Mouse (Mus musculus) gastrocnemius, adult 2 months (tissue): Measurements from ENCODE around the gene Zfp655. TPM values are rescaled to one million over a fixed set of nuclear protein-coding genes. Genes with fewer than 3 reads are reported as not detected.
"Not testable (repeated sequence)": the region's sequence is repeated elsewhere in the genome, so short reads cannot be mapped to it uniquely, and the experiment has no call there.

ENCODE experiments used
- DNase-seq: peaks from one replicate; pipeline ENCODE4 v3.0.0; 2022
- H3K27ac ChIP-seq: fragments of 200-600 bp; 2 replicates; pipeline ENCODE4 v1.8.1; 2022; ENCODE audit warnings: mild to moderate bottlenecking
- H3K4me3 ChIP-seq: fragments of 200-600 bp; 2 replicates; pipeline ENCODE4 v1.8.1; 2022; ENCODE audit warnings: mild to moderate bottlenecking, moderate library complexity
- CTCF ChIP-seq: fragments of 200-600 bp; IDR thresholded peaks from 2 replicates; pipeline ENCODE4 v1.8.1; 2022; ENCODE audit warnings: antibody characterized with exemption, mild to moderate bottlenecking, moderate library complexity
- intact Hi-C: fragments of 180-260 bp; cut with DNase I; formaldehyde crosslinking; loops from one replicate; pipeline ENCODE4 v1.15.1; 2025
- total RNA-seq, 2 experiments: library from RNA; stranded (reverse); gene quantifications; 2 replicates each; pipeline ENCODE4 v1.2.3; 2021

Gene Zfp655
- total RNA-seq, 2 experiments from 2014 or later = 14.3 to 15.2 TPM

- TF ChIP-seq CTCF = no peak
- Histone ChIP-seq H3K27ac (no peak overlapping the region), H3K4me3 (no peak overlapping the region)
- DNase-seq = no peak
- intact Hi-C loops = no loop called here
Observed at GRCm38 (mm10) chr5:145207385-145207784, 24.1 kb upstream of the Zfp655 start.

GRCm38 (mm10) chr5:145207954-145208353, 23.6 kb upstream of the Zfp655 start:
- intact Hi-C loops = no loop called here
- no peak overlapping the region for H3K4me3 ChIP-seq
- no peak for DNase-seq
- no peak for TF ChIP-seq CTCF
- no peak overlapping the region for H3K27ac ChIP-seq

- DNase-seq, intact Hi-C loops, H3K27ac ChIP-seq, H3K4me3 ChIP-seq: not testable (repeated sequence)
Observed at GRCm38 (mm10) chr5:145208391-145208790, 23.1 kb upstream of the Zfp655 start.

GRCm38 (mm10) chr5:145211340-145211739, 20.2 kb upstream of the Zfp655 start:
- DNase-seq = no peak
- intact Hi-C loops = no loop called here
- H3K27ac ChIP-seq = no peak overlapping the region
- TF ChIP-seq CTCF = no peak
- no peak overlapping the region for H3K4me3 ChIP-seq

- intact Hi-C loops = no loop called here
- no peak for DNase-seq
- no peak for TF ChIP-seq CTCF
- Histone ChIP-seq H3K27ac (no peak overlapping the region), H3K4me3 (no peak overlapping the region)
Observed at GRCm38 (mm10) chr5:145212216-145212615, 19.3 kb upstream of the Zfp655 start.

- H3K4me3 ChIP-seq = no peak overlapping the region
- intact Hi-C loops = no loop called here
- TF ChIP-seq CTCF = no peak
- no peak for DNase-seq
- H3K27ac ChIP-seq = no peak overlapping the region
Observed at GRCm38 (mm10) chr5:145213505-145213904, 18.0 kb upstream of the Zfp655 start.

GRCm38 (mm10) chr5:145214679-145215078, 16.8 kb upstream of the Zfp655 start:
- no peak for DNase-seq
- H3K4me3 ChIP-seq = no peak overlapping the region
- intact Hi-C loops = no loop called here
- H3K27ac ChIP-seq = no peak overlapping the region
- peak; percentile 56 for TF ChIP-seq CTCF

- no peak overlapping the region for H3K27ac ChIP-seq
- no peak for DNase-seq
- no peak overlapping the region for H3K4me3 ChIP-seq
- no peak for TF ChIP-seq CTCF
- intact Hi-C loops = no loop called here
Observed at GRCm38 (mm10) chr5:145217746-145218145, 13.8 kb upstream of the Zfp655 start.

- DNase-seq = no peak
- intact Hi-C loops = no loop called here
Observed at GRCm38 (mm10) chr5:145218206-145218605, 13.3 kb upstream of the Zfp655 start.

GRCm38 (mm10) chr5:145218671-145219070, 12.8 kb upstream of the Zfp655 start:
- DNase-seq = no peak
- no peak for TF ChIP-seq CTCF
- Histone ChIP-seq H3K4me3 (no peak overlapping the region), H3K27ac (no peak overlapping the region)
- intact Hi-C loops = no loop called here

More at GRCm38 (mm10) chr5:145218206-145218605, 13.3 kb upstream of the Zfp655 start:
- Histone ChIP-seq H3K4me3 (no peak overlapping the region), H3K27ac (no peak overlapping the region)
- no peak for TF ChIP-seq CTCF

- Histone ChIP-seq H3K4me3 (no peak overlapping the region), H3K27ac (no peak overlapping the region)
- DNase-seq = no peak
- intact Hi-C loops = no loop called here
- no peak for TF ChIP-seq CTCF
Observed at GRCm38 (mm10) chr5:145219981-145220380, 11.5 kb upstream of the Zfp655 start.

GRCm38 (mm10) chr5:145222840-145223239, 8.7 kb upstream of the Zfp655 start:
- TF ChIP-seq CTCF = no peak
- H3K27ac ChIP-seq = no peak overlapping the region
- no peak overlapping the region for H3K4me3 ChIP-seq
- intact Hi-C loops = no loop called here
- no peak for DNase-seq

GRCm38 (mm10) chr5:145223395-145223794, 8.1 kb upstream of the Zfp655 start:
- Histone ChIP-seq H3K4me3 (no peak overlapping the region), H3K27ac (no peak overlapping the region)
- TF ChIP-seq CTCF = no peak
- intact Hi-C loops = no loop called here
- DNase-seq = no peak

- TF ChIP-seq CTCF = no peak
- H3K27ac ChIP-seq = no peak overlapping the region
- intact Hi-C loops = no loop called here
- H3K4me3 ChIP-seq = no peak overlapping the region
- no peak for DNase-seq
Observed at GRCm38 (mm10) chr5:145226453-145226852, 5.1 kb upstream of the Zfp655 start.

- H3K4me3 ChIP-seq, intact Hi-C loops, H3K27ac ChIP-seq, DNase-seq: not testable (repeated sequence)
Observed at GRCm38 (mm10) chr5:145229283-145229682, 2.2 kb upstream of the Zfp655 start.
